Mouse (Mus musculus) Patski (cell line): Measurements from ENCODE around the gene Sirt6. TPM values are rescaled to one million over a fixed set of nuclear protein-coding genes. Genes with fewer than 3 reads are reported as not detected.

Experiments
- ATAC-seq: fragments of 100-300 bp; one replicate; pipeline ENCODE4 v1.8.0; 2021
- CTCF ChIA-PET: fragments of 350-600 bp; sonication (Branson Sonifier 250); formaldehyde crosslinking; loops from one replicate; lab custom pipeline; 2022; ENCODE audit warnings: inconsistent platforms; lab: Charles Lee
- POLR2A ChIA-PET: fragments of 350-600 bp; sonication (Branson Sonifier 250); formaldehyde crosslinking; loops from one replicate; lab custom pipeline; 2022; ENCODE audit warnings: antibody characterized with exemption, inconsistent platforms; lab: Charles Lee
- DNase-seq: peaks from one replicate; pipeline ENCODE4 v3.0.0-alpha.2; 2011; ENCODE audit warnings: low read depth, low spot score
- H3K27me3 ChIP-seq: fragments of 371-371 bp; one replicate; pipeline ENCODE4 v1.5.1; 2021
- CTCF ChIP-seq: fragments of 100-300 bp; IDR thresholded peaks from one replicate; pipeline ENCODE4 v1.5.1; 2021
- in situ Hi-C: fragments of 300-500 bp; cut with MboI; formaldehyde crosslinking; loops from 3 replicates; pipeline ENCODE4 v1.11.1; 2018; ENCODE audit warnings: low pct_unique_long_range_greater_than_20kb, mixed read lengths
- polyA plus RNA-seq: library from polyadenylated mRNA; unstranded; gene quantifications from one replicate; pipeline ENCODE4 v1.2.3, GENCODE M21; 2021

Gene Sirt6
- polyA plus RNA-seq, 1 experiment from 2014 or later, result 21.7 TPM

GRCm38 (mm10) chr10:81604019-81604967 is 23.3 kb downstream of the Sirt6 start:
- TF ChIP-seq CTCF, result no peak
- ATAC-seq (no peak), DNase-seq (no peak)
- CTCF ChIA-PET, result interaction anchor here (0.6 to 3.7 kb wide), 9 partner anchors 19 to 85 kb away, joined by 3 to 19 read pairs (median 3); partner anchors contain the start of gene Tle2
- in situ Hi-C loops, result loop anchor here (5.0 to 10.0 kb wide), 3 partner anchors 49 to 561 kb away; partner anchors contain the start of gene Aes
- H3K27me3 ChIP-seq, result no peaks in the 10 kb centered on the region
- POLR2A ChIA-PET, result interaction anchor here (0.6 to 1.4 kb wide), 8 partner anchors 8 to 54 kb away, joined by 3 to 7 read pairs (median 3); partner anchors contain the start of gene Aes

GRCm38 (mm10) chr10:81602741-81603151 is 24.9 kb downstream of the Sirt6 start:
- in situ Hi-C loops, result loop anchor here (5.0 to 10.0 kb wide), 3 partner anchors 48 to 562 kb away; partner anchors contain the start of gene Aes
- no peak for ATAC-seq
- DNase-seq, result no peak
- ChIA-PET POLR2A (interaction anchor here (0.5 to 0.6 kb wide), 3 partner anchors 31 to 41 kb away, joined by 3 to 8 read pairs (median 7); no protein-coding TSS in a partner anchor), CTCF (interaction anchor here (0.8 to 2.9 kb wide), 9 partner anchors 17 to 546 kb away, joined by 3 to 19 read pairs (median 4); no protein-coding TSS in a partner anchor)
- no peaks in the 10 kb centered on the region for H3K27me3 ChIP-seq
- no peak for TF ChIP-seq CTCF

GRCm38 (mm10) chr10:81601396-81601905 is 26.1 kb downstream of the Sirt6 start:
- POLR2A ChIA-PET, result interaction anchor here (1.0 kb wide), 1 partner anchor 39 kb away, joined by 3 read pairs; no protein-coding TSS in a partner anchor
- TF ChIP-seq CTCF, result no peak
- CTCF ChIA-PET, result interaction anchor here (1.1 kb wide), 1 partner anchor 16 kb away, joined by 3 read pairs; no protein-coding TSS in a partner anchor
- no peak for DNase-seq
- in situ Hi-C loops, result loop anchor here (5.0 to 10.0 kb wide), 3 partner anchors 47 to 563 kb away; partner anchors contain the start of gene Aes
- ATAC-seq, result no peak
- H3K27me3 ChIP-seq, result no peaks in the 10 kb centered on the region

GRCm38 (mm10) chr10:81600738-81601203 is 26.8 kb downstream of the Sirt6 start, which contains the start of gene Tle6:
Gene Tle6 (minus strand): TSS chr10:81601073.
- DNase-seq (no peak), ATAC-seq (no peak)
- POLR2A ChIA-PET, result interaction anchor here (1.0 kb wide), 1 partner anchor 38 kb away, joined by 3 read pairs; no protein-coding TSS in a partner anchor
- no peaks in the 10 kb centered on the region for H3K27me3 ChIP-seq
- CTCF ChIA-PET, result interaction anchor here (1.1 kb wide), 1 partner anchor 15 kb away, joined by 3 read pairs; no protein-coding TSS in a partner anchor
- in situ Hi-C loops, result loop anchor here (5.0 to 10.0 kb wide), 3 partner anchors 46 to 564 kb away; partner anchors contain the start of gene Aes
- no peak for TF ChIP-seq CTCF

- ChIA-PET CTCF (no interaction called here), POLR2A (no interaction called here)
- no peak for TF ChIP-seq CTCF
- no peak for DNase-seq
- in situ Hi-C loops, result loop anchor here (5.0 to 10.0 kb wide), 3 partner anchors 45 to 565 kb away; partner anchors contain the start of gene Aes
- no peak for ATAC-seq
- no peaks in the 10 kb centered on the region for H3K27me3 ChIP-seq
Measured at GRCm38 (mm10) chr10:81600096-81600495, 27.5 kb downstream of the Sirt6 start.

GRCm38 (mm10) chr10:81599630-81600029 is 28.0 kb downstream of the Sirt6 start:
- H3K27me3 ChIP-seq, result no peaks in the 10 kb centered on the region
- in situ Hi-C loops, result loop anchor here (5.0 to 10.0 kb wide), 3 partner anchors 45 to 565 kb away; partner anchors contain the start of gene Aes
- TF ChIP-seq CTCF, result no peak
- ChIA-PET POLR2A (no interaction called here), CTCF (no interaction called here)
- DNase-seq, result no peak
- no peak for ATAC-seq

GRCm38 (mm10) chr10:81598871-81599270 is 28.7 kb downstream of the Sirt6 start:
- POLR2A ChIA-PET, result no interaction called here
- DNase-seq (no peak), ATAC-seq (no peak)
- no peak for TF ChIP-seq CTCF
- no peaks in the 10 kb centered on the region for H3K27me3 ChIP-seq
- CTCF ChIA-PET, result interaction anchor here (0.6 to 1.5 kb wide), 2 partner anchors 11 to 27 kb away, joined by 3 to 4 read pairs; no protein-coding TSS in a partner anchor
- in situ Hi-C loops, result no loop called here

- no peak for TF ChIP-seq CTCF
- in situ Hi-C loops, result no loop called here
- ATAC-seq (no peak), DNase-seq (no peak)
- ChIA-PET CTCF (interaction anchor here (0.6 to 1.5 kb wide), 2 partner anchors 11 to 27 kb away, joined by 3 to 4 read pairs; no protein-coding TSS in a partner anchor), POLR2A (interaction anchor here (2.3 kb wide), 1 partner anchor 27 kb away, joined by 10 read pairs; no protein-coding TSS in a partner anchor)
- no peaks in the 10 kb centered on the region for H3K27me3 ChIP-seq
Measured at GRCm38 (mm10) chr10:81598342-81598741, 29.3 kb downstream of the Sirt6 start.

- ATAC-seq, result no peak
- CTCF ChIA-PET, result interaction anchor here (1.5 kb wide), 1 partner anchor 26 kb away, joined by 3 read pairs; no protein-coding TSS in a partner anchor
- in situ Hi-C loops, result no loop called here
- POLR2A ChIA-PET, result interaction anchor here (0.6 to 2.3 kb wide), 2 partner anchors 26 to 33 kb away, joined by 4 to 10 read pairs; no protein-coding TSS in a partner anchor
- TF ChIP-seq CTCF, result no peak
- H3K27me3 ChIP-seq, result no peaks in the 10 kb centered on the region
- DNase-seq, result no peak
Measured at GRCm38 (mm10) chr10:81597137-81597950, 30.3 kb downstream of the Sirt6 start.
